Mouse (Mus musculus) lung, adult 18-20 months (tissue): Measurements from ENCODE around the gene Tbx1.

ENCODE experiments used
- DNase-seq, 2 experiments: peaks; one replicate each; pipeline ENCODE4 v3.0.0; 2022; ENCODE audit warnings: mixed read lengths in 2 of 2

Gene Tbx1

DNA sequence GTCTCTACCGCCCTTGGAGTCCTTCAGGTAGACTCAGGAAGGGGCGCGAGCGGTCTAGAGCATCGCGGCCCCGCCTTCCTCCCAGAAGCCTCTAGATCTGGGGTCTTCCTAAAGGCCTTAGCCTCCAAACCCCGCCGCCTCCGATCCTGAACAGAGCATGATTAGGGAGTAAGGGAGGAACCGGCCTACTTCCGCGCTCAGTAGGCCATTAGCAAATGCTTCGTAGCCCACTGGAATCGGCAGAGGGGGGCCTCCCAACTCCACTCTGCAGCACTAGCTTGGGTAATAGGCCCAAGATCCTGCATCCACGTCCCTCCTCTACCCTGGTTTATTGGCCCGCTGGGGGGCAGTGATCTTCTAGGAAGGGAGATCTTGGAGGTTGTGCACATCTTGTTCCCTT is 31.5 kb upstream of the Tbx1 start, which contains the start of gene Gp1bb:
Gene Gp1bb, minus strand, starts transcription at position 385 of the 400 bp plus-strand sequence.
- DNase-seq = no peak

DNA sequence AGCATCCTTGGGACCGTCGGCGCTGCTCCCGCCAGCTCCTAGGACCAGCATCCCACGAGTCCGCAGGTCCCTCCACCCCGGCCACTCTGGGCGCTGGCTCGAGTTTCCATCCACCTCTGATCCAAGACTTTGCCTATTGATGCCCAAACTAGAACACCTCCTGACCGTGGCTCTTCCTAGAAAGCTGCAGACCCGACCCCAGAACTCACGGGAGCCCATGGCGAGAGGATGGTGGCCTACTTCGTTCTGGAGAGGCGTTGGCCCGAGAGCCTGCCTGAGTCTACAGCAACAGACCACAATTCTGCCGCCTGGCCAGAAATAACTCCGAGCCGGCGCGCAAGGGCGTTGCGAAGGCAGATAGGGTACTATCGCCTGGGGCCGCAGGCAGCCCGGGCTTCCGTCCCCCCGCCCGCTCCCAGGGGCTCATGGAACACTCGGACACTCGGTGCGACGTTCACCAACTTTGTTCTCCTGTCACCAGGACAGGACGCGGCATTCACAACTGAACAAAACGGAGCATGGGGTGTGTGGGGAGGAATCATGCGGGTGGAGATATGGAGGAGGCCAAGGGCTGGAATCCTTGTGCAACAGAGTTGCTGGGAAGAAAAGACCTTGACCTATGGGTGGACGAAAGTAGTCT is 31.0 kb upstream of the Tbx1 start:
- no peak for DNase-seq

DNA sequence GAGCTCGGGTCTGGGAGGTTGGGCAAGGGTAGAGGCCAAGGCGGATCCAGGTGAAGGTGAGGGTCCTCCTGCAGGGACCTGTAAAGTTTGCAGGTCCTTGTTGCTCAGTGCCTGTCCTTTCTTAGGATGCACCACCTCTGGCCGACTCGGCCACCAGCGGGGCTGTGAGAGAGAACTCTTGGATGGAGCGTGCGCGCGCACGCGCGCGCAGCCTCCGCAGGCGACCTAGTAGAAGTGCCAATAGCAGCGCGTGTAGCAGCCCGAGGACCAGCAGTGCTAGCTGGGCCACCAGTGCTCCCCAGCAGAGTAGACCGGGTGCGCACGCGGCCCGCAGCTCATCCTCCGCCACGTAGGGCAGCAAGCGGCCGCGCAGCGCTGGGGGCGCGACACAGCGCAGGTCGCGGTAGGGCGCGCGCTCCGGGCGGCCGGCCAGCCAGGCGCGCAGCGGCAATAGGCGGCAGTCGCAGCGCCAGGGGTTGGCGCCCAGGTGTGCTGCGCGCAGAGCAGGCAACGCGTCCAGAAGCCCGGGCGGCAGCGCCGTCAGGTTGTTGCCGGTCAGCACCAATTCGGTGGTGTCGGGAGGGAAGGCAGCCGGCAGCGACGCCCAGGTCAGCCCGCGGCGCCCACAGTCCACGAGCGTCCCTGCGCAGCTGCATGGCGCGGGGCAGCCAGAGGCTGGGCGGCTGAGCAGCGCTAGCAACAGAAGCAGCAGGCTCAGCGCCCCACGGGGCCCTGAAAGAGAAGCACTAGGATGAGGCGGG is 30.3 kb upstream of the Tbx1 start:
- DNase-seq = no peak

DNA sequence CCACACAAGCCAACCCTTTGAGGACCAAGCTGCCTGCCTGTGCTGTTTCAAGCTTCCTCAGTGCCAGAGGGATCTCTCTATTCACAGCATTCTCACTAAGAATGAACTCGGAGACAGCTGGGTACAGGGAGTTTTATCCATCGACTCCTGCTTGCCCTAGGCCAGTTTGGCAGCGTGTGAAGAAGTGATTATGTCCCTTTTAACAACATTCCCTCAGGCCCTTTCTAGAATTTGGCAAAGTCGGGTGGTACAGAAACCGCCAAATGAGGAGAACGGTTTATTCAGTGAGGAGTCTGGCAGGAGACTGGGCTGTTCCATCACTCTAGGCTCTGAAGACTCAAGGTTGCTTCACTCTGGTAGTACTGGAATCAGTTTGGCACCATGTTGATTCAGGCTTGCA is 29.7 kb upstream of the Tbx1 start:
- no peak for DNase-seq

DNA sequence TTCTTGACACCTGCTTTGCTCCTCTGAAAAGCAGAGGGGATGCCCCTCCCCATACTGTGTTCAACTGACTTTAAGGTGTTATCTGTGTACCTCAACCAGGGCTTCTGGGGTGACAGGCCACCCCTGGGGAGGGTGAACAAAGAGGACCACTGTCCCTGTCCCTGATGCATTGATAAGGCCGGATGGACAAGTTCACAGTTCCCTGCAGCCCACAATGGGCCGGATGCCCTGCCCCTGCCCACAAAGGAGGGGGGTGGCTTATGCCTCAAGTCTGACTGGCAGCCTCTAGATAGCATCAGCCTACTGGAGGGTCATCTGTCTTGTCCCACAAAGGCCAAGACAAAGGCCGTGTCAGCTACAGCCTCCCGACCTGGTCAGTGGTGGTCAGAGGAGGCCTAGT is 28.6 kb upstream of the Tbx1 start:
- no peak for DNase-seq

DNA sequence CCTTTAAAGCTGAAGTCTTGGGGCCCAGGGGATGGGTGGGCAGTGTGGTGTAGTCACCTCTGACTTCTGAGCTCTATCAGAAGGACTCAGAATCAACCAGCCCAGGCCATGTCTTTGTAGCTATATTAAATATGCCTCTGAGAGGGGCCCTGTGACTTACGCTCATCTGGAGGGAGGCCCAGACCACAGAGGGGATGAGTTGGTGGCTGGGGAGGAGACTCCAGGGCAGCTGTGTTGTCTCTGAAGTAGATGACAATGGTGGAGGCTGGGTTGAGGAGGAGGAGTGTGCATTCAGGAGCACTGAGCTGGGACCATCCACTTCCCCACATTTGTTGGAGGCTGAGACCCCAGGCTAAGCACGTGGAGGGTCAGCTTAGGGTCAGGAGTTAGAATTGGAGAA is 27.8 kb upstream of the Tbx1 start:
- DNase-seq = no peak

DNA sequence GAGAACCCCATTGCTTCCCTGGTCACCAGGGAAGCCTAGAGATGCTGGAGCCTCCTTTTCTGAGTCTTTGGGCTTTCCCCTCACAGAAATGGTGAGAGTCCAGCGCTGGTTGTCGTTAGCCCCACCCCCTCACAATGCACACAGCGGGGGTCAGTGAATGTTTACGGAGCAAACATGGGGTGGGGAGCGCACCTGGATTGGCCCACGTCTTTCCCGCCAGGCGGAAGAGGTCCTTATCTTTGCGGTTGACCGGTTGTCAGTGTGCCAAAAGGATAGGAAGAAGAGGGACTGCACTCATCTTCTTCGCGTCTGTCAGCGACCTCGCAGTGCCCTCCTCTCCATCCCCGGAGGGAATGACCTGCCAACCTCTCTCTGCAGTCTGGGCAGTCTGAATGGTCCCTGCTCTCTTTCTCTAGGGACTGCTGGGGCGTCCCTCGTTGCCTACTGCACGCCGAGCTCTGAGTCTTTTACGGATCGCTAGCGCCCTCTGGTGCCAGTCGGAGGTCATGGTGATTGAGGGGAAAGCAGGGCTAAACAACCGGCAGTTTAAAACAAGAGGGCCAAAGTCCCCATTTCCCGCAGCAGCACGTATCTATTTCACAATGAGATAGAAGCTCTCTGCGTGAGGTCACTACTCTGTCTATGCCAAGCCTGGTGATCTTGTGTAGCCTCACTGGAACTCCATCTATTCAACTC is 27.0 kb upstream of the Tbx1 start:
- peak; percentile 82 to 87 for DNase-seq

DNA sequence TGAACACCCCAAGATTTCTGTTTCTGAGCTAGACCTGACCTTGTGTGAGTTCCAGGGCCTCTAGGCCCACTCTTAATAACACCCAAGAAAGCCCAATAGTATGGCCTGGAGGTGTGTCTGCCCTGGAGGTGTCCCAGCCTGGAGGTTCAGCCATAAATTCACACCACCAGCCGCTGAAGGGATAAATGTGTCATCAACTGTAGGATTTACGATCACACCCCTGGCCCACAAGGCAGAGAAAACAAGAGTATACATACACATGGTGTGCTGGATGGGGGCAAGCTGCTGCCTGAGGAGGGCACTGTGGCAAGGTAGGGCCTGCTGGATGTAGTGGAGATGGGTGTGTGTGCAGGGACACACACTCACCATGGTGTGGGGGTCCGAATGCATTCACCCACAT is 22.8 kb upstream of the Tbx1 start:
- no peak for DNase-seq

DNA sequence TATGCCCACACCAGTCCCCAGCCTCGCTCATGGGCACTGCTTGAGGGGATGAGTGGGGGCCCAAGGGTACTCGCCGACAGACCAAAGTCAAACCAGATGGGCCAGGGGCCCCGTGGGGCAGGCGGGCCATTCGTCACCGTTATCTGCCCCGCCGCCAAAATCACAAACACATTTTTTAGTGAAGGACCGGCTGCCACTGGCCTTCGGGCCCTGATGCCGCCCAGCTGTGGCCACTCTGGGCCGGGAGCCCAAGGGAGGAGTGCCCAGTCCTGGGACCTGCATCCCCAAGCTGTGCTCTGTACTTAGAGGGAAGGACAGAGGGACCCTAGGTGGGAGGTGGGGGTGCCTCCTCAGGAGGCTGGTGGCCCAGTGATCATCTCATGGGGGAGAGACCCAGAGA is 21.3 kb upstream of the Tbx1 start:
- no peak for DNase-seq

DNA sequence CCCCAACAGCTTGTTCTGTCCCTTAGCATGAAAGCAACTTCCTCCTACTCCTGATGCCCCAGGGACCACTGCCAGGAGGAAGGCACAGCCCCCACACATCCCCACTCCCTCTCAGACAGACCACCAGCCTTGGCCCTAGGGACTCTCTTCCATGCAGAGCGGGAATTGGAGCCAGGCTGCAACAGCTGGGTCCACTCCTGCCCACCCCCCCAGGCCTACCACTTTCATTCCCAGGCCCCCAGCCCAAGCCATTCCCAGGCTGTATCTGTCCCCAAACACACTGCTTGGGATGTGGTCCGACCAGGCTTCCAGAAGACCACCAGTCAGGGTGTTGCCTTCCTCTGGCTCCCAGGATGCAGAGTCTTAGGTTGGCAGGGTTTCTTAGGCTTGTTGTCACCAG is 18.6 kb upstream of the Tbx1 start:
- no peak for DNase-seq

DNA sequence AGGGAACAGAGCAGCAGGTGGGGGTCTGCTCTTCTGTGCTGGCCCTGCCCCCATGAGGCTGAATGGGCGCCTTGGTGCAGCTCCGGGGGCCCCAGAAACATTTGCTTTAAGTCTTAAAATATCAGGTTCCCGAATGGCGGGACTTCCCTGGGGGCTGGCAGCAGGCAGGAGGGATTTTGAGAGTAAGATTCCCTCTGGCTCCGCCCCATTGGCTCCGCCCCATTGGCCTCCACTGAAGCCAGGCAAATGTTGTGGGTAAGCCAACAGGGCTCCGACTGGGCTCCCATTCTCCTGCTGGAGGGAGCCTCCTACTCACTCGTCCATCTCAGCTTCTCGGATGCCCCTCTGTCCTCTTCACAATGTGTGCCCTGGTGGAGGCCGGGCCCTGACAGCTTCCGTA is 17.8 kb upstream of the Tbx1 start:
- DNase-seq = no peak

DNA sequence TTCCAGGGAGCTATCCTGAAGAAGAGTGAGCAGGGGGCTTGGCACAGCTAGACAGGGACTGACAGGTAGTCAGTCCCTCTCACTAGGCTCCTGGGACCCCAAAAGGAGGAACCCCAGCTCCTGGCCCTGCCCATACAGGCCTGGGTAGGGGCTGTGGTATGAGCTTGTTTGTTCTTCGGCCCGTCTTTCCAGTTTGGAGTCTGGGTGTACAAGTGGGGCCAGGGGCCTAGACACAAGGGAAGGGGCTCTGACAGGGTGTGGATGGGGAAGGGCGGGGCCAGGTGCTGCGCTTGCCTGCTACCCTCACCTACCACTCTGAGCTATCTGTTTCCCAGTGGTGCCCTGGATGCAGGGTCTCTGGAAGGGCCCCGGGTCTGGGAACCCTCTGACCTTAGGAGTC is 15.2 kb upstream of the Tbx1 start:
- no peak for DNase-seq

DNA sequence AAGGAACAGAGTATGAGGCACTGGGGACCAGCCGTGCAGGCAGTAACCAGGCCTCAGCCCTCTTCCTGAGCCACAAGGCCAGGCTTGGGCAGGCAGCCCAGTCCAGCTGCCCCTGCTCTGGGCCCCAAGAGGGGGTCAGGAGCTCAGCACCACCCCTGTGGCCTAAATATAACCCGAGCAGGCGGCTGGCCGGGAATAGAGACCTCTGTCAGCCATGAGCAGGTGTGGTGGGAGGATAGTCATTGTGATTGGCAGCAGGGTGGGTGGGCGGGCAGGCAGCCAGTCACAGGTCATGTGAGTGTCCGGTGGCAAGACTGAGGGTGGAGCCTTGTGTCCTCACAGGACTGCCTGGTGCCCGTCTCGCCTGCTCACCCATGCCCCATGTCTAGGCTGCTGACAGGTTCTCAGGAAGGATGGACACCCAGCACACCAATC is 13.8 kb upstream of the Tbx1 start:
- no peak for DNase-seq

DNA sequence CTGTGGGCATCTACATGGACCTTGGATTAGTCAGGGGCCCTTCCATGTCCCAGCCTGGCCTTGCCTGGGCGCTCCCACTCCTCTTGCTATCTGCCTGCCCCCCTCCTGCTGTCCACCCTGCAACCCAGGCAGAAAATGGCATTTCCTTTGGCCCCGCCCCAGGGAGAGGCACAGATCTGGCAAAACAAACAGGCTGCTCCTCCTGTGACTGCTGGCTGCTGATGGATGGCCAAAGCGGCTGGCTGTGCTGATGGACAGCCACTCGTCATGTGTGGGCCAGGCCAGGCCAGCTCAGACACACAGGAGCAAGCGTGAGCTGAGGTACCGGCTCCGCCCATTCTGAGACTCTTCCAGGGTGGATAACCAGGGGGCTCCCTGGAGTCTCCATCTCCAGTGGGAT is 11.0 kb upstream of the Tbx1 start:
- no peak for DNase-seq

DNA sequence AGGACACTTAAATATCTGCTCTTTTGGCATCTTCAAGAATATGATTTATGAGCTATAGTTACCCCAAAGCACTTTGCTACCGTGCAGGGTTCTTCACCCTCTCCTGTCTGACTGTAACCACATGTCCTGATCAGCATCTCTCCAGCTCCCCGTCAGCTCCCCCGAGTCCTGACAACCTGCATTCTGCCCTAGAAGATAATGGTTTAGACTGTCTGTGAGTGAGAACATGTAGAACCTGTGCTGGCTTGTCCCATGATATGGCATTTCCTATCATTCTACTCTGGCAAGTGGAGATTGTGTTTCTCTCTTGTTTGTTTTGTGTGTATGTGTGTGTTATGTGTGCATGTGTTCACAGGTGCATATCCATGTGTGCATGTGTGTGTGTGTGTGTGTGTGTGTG is 7.5 kb upstream of the Tbx1 start:
- DNase-seq = no peak

DNA sequence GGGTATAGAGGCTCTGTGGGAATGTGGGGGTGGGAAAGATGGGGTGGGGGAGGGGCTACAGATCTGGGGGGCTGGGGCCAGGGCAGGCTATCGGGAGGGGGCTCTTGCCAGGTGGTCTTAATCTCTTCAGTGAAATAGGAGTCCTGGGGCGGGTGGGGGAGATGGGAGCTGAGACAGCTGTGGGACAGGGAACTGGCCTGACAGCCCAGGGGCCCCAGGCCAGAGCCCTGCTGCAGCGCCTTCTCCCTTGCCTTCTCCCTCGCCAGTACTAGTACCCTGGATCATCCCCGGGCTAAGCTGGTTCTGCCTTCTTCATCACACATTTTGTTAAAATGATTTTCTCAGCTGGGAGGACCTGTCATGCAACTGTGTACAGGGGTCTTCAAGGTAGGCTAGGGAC is 5.8 kb upstream of the Tbx1 start:
- DNase-seq = no peak

DNA sequence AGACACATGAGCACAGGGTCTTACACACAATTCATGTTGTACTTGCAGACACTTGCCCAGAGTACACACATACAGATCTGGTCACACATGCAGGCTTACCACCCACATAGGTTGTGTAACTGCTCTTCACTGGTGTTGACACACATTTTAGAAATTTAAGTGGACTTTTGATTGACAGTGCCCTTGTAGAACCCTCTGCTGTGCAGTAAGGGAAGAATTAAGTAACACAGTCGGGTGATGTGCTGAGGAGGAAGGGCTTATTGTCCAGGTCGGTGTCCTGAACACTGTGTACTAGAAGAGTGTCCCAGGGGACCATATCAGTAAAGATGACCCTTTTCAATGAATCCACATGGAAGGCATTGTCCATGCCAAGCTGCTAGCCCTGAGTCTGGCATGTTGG is 3.5 kb upstream of the Tbx1 start:
- no peak for DNase-seq

DNA sequence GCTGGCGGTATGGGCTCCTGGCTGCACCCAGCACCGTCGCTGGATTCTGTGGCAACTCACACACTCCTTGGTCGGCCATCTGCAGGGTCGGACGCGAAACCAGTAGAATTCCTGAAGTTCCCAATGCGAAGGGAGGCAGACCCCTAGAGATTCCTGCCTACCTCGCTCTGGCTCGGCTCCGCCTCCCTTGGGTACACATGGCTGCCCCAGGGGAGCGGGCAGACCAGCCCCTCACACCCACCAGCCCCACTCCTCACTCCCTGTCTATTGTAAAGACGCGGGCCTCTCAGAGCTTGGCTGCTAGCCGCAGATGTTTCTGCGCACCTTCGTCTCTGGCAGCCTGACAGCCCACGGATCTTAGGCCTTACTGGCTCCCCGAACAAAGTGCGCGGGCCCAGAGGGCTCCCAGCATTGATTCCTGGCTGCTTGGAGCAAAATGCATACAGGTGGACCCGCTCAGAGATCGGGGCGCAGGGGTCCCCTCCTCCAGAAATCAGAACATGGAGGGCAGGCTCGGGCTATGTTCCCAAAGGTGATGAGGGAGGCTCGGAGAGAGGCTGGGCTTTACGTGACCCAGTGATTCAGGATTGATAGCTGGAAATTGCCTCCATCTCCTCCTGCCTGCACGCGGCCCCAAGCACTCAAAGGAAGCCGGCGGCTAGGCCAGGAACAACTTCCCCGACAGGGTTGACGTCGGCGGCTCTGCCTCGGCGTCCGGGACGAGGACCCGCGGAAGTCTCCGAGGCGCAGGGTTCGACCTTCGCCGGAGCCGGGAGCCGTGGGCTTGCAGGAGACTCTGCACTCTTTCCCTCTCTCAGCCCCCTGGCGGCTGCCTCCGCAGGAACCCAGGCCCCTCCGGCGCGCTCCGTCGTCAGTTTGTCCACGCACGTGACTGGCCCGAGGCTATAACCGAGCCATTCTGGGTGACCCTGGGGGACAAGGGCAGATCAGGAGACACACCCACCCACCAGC is 862 bp upstream of the Tbx1 start:
- DNase-seq = no peak

DNA sequence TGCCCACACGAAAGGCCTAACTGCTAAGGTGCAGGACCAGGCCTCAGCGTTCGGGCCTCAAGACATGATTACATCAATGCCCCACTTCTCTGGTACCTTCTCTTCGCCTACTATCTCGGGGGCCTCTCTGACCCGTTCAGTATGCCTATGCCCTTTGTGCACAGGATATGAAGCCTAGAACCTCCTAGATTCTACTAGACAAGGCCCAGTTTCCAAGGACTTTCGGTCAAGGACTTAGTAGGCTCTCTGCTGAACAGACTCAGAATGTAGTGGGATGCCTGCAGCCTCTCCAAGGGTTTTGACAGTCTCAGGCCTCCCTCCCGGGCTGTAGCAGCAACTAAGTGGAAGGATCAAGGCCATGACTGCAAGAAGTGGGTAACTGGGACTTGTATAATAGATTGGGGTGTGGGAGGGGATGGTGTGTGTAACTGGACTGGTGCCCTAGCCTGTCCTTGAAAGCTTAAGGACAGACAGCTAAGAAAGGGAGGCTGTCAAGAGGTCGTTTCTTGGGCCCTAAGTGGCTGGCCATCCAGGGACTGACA is 1.3 kb downstream of the Tbx1 start:
- DNase-seq = no peak

DNA sequence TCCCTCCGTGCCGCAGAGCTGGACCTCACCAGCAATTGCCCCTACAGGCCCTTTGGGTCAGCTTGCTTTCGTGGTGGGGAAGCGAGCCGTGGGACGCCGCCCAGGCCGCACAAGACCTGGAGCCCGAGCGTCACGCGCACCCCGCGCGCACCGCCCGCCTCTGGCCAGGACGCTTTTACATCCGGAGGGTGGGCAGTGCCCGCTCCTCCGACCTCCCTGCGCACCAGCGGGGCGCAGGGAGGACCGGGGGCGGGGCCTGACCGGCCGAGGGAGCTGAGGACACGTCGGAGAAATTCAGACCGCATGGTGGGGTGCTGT is 1.8 kb downstream of the Tbx1 start:
- DNase-seq = peak in 1 of 2 experiments; percentile 53

DNA sequence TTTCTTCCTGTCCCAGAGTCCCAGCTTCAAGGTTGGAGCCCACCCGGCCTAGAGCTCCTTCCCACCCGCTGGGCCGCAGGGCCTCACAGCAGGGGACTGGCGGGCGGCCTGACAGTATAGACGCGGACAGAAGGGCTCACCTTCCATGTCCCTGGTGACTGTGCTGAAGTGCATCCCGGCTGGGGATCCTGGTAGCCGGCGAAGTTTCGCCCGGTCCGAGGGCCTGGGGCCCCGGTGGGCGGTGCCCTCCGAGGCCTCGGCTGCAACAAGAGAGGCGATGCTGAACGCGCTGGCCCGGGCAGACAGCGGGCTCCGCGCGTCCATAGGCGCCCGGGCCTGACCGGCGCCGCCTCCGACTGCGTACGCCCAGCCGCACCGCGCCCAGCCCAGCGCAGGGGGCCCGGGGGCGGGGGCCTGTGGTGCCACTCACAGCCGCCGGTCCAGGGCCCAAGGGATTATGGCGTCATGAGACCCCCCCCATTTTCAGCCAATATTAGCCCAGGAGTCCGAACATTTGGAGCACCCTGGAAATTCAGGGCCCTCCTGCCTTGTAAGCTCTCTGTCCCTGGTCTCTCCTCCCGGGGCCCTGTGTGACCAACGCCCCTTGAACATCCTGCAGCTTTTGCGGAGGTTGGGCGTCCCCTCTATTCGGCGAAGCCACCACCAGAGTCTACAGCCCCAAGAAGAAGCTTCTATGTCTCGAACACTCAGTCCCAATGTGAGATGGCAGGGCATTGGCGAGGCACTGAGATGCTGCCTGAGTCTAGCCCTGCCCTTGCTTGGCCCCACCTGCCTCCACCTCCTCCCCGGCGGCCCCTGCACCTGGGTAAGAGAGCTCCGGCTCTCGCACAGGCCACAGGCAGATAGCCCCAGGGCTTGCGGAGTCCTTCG is 2.4 kb downstream of the Tbx1 start:
- no peak for DNase-seq
